Mouse (Mus musculus): ENCODE measurements around the gene Gm10031. TPM values are rescaled to one million over a fixed set of nuclear protein-coding genes. Genes with fewer than 3 reads are reported as not detected.

Gm10031 gene
- polyA plus RNA-seq (2012; rRNA removed) = 6.8 and 7.1 TPM in 2 replicates

GRCm38 (mm10) chr1:156523842-156524241, at the start of gene Gm10031:
Gene Gm10031, plus strand, starts transcription at chr1:156524012.

GRCm38 (mm10) chr1:156558024-156558930, 34.5 kb downstream of the Gm10031 start, which contains the start of gene Abl2:
Gene Abl2, plus strand, starts transcription at chr1:156558786.

Other genes with a start within 250 kb of the Gm10031 start
- 0.77 and 0.94 TPM in 2 replicates for gene Tdrd5, start 220.3 kb upstream of the Gm10031 start, polyA plus RNA-seq (2012; rRNA removed)
- gene Nphs2, start 213.3 kb upstream of the Gm10031 start, polyA plus RNA-seq (2012; rRNA removed) = 0.14 and 0.17 TPM in 2 replicates
- gene Gm2000, start 158.0 kb upstream of the Gm10031 start, polyA plus RNA-seq (2012; rRNA removed) = 36.9 and 41.3 TPM in 2 replicates
- 0.34 TPM in 2 replicates for gene Axdnd1, start 102.9 kb upstream of the Gm10031 start, polyA plus RNA-seq (2012; rRNA removed)
- gene Soat1, start 49.7 kb upstream of the Gm10031 start, polyA plus RNA-seq (2012; rRNA removed) = 15.0 and 16.3 TPM in 2 replicates
- gene Abl2, start 34.8 kb downstream of the Gm10031 start, polyA plus RNA-seq (2012; rRNA removed) = 14.4 and 14.7 TPM in 2 replicates
- 4.1 and 4.8 TPM in 2 replicates for gene Tor3a, start 150.3 kb downstream of the Gm10031 start, polyA plus RNA-seq (2012; rRNA removed)
- gene Fam20b, start 195.1 kb downstream of the Gm10031 start, polyA plus RNA-seq (2012; rRNA removed) = 33.6 and 36.0 TPM in 2 replicates

Data from central nervous system, embryonic 14 days (tissue).